Mouse (Mus musculus): ENCODE data around the gene Lmod2.

- TF ChIP-seq GATA1 (IDR thresholded peaks at IDR 0.05; ENCODE audit: borderline replicate concordance, low read length) (no peak), FLI1 (IDR thresholded peaks at IDR 0.05; ENCODE audit: low read length) (no peak)
Observed at GRCm38 (mm10) chr6:24642161-24642560, 44.6 kb downstream of the Lmod2 start.
